Comparison of ENCODE assay signal across 27 mouse cellular contexts in genomic region chr1:118551152-118551551, GRCm38 (mm10).
"Had no signal": no experiment of that assay in that cellular context is flagged by ENCODE, and none has a peak within 500 bp of the region (broad histone marks: within the 10 kb centered on the region; RNA-seq: fewer than 3 reads in every experiment).

No protein-coding gene starts in this region.

- H3K27ac ChIP-seq: gastrocnemius, adult 2 months; heart, embryonic 10.5 days; hindbrain, embryonic 10.5 days; hindbrain, embryonic 12.5 days; hindbrain, embryonic 14.5 days; intestine, embryonic 15.5 days; left cerebral cortex, adult 2 months; limb, embryonic 10.5 days; limb, embryonic 12.5 days; liver, embryonic 13.5 days; liver, embryonic 15.5 days had no signal

- H3K4me3 ChIP-seq: gastrocnemius, adult 2 months; heart, embryonic 10.5 days; heart, embryonic 12.5 days; hindbrain, embryonic 10.5 days; hindbrain, embryonic 12.5 days; intestine, embryonic 15.5 days; left cerebral cortex, adult 2 months; limb, embryonic 10.5 days; limb, embryonic 12.5 days; liver, embryonic 13.5 days; liver, embryonic 15.5 days had no signal

- DNase-seq: gastrocnemius, adult 2 months; gastrocnemius, postnatal 10 days; gastrocnemius, postnatal 25 days; heart, adult 18-20 months; heart, postnatal 10 days; heart, postnatal 4 days; kidney, adult 18-20 months; kidney, adult 8-10 months; kidney, postnatal 10 days; kidney, postnatal 25 days; kidney, postnatal 4 days; liver; liver, embryonic 13.5 days had no signal

- ATAC-seq: forebrain, embryonic 16.5 days; hindbrain, embryonic 16.5 days; inflammation-experienced regulatory T-cells, adult 6 months; intestine, embryonic 15.5 days; intestine, postnatal 0 days had no signal
